Mouse (Mus musculus) 3T3-L1 (cell line): Measurements from ENCODE around the gene Chn2.
A peak's percentile ranks its signal among the peaks of the same experiment; 100 is the strongest.

Experiments
- DNase-seq: peaks from one replicate; pipeline ENCODE4 v3.0.0-alpha.2; 2015; ENCODE audit warnings: low read depth, low spot score

Gene Chn2

GRCm38 (mm10) chr6:54075419-54075818 is 36.1 kb downstream of the Chn2 start:
- no peak for DNase-seq

GRCm38 (mm10) chr6:54076625-54077024 is 37.3 kb downstream of the Chn2 start:
- DNase-seq, result no peak

- DNase-seq, result no peak
These were observed 38.9 kb downstream of the Chn2 start for GRCm38 (mm10) chr6:54078269-54078668.

- DNase-seq, result no peak
These were observed 40.5 kb downstream of the Chn2 start for GRCm38 (mm10) chr6:54079881-54080280.

- no peak for DNase-seq
These were observed 41.3 kb downstream of the Chn2 start for GRCm38 (mm10) chr6:54080518-54081285.

- no peak for DNase-seq
These were observed 43.2 kb downstream of the Chn2 start for GRCm38 (mm10) chr6:54082576-54082975.

- DNase-seq, result no peak
These were observed 44.7 kb downstream of the Chn2 start for GRCm38 (mm10) chr6:54084046-54084445.

- DNase-seq, result no peak
These were observed 45.7 kb downstream of the Chn2 start for GRCm38 (mm10) chr6:54085009-54085408.

GRCm38 (mm10) chr6:54088168-54088567 is 48.8 kb downstream of the Chn2 start:
- no peak for DNase-seq

GRCm38 (mm10) chr6:54090822-54091221 is 51.5 kb downstream of the Chn2 start:
- peak; percentile 35 for DNase-seq

GRCm38 (mm10) chr6:54092920-54093319 is 53.6 kb downstream of the Chn2 start:
- DNase-seq, result no peak

- peak; percentile 20 for DNase-seq
These were observed 56.9 kb downstream of the Chn2 start for GRCm38 (mm10) chr6:54096147-54096761.

GRCm38 (mm10) chr6:54096836-54097235 is 57.5 kb downstream of the Chn2 start:
- no peak for DNase-seq

- no peak for DNase-seq
These were observed 59.0 kb downstream of the Chn2 start for GRCm38 (mm10) chr6:54098339-54098738.

- no peak for DNase-seq
These were observed 60.3 kb downstream of the Chn2 start for GRCm38 (mm10) chr6:54099659-54100058.

GRCm38 (mm10) chr6:54102210-54102609 is 62.9 kb downstream of the Chn2 start:
- no peak for DNase-seq

GRCm38 (mm10) chr6:54103276-54103975 is 64.1 kb downstream of the Chn2 start:
- DNase-seq, result no peak

- no peak for DNase-seq
These were observed 72.1 kb downstream of the Chn2 start for GRCm38 (mm10) chr6:54111416-54111984.

GRCm38 (mm10) chr6:54113338-54113737 is 74.0 kb downstream of the Chn2 start:
- no peak for DNase-seq

- DNase-seq, result no peak
These were observed 75.1 kb downstream of the Chn2 start for GRCm38 (mm10) chr6:54114412-54114811.

- DNase-seq, result peak; percentile 33
These were observed 76.9 kb downstream of the Chn2 start for GRCm38 (mm10) chr6:54116299-54116698.

- no peak for DNase-seq
These were observed 77.7 kb downstream of the Chn2 start for GRCm38 (mm10) chr6:54117001-54117591.
